Mouse (Mus musculus) heart, postnatal 0 days (tissue): ENCODE measurements around the gene Gon4l. TPM values are rescaled to one million over a fixed set of nuclear protein-coding genes. Genes with fewer than 3 reads are reported as not detected.

Source experiments
- ATAC-seq: fragments of 200-750 bp; cut with Nextera tagmentation; 2 replicates; pipeline ENCODE4 v1.8.0; 2017; ENCODE audit warnings: low read depth, moderate number of reproducible peaks, moderate library complexity; ENCODE audit not compliant: insufficient read depth
- DNase-seq: peaks from one replicate; pipeline ENCODE4 v3.0.0-alpha.2; 2016; ENCODE audit warnings: low spot score
- H3K27ac ChIP-seq: fragments of 300-500 bp; sonication (generic); 2 replicates; pipeline ENCODE4 v1.5.1; 2014; ENCODE audit warnings: low read depth, mild to moderate bottlenecking
- H3K27me3 ChIP-seq: fragments of 300-500 bp; sonication (generic); 2 replicates; pipeline ENCODE4 v1.6.1; 2014; ENCODE audit warnings: low read length, mixed read lengths; ENCODE audit not compliant: control insufficient read depth, insufficient read depth
- H3K36me3 ChIP-seq: fragments of 300-500 bp; sonication (generic); replicated peaks from 2 replicates; pipeline ENCODE4 v1.6.1; 2014; ENCODE audit warnings: low read length, mixed read lengths; ENCODE audit not compliant: control insufficient read depth, insufficient read depth
- H3K4me1 ChIP-seq: fragments of 300-500 bp; sonication (generic); 2 replicates; pipeline ENCODE4 v1.6.1; 2014; ENCODE audit warnings: antibody characterized with exemption; ENCODE audit not compliant: control insufficient read depth, insufficient read depth
- H3K4me2 ChIP-seq: fragments of 300-500 bp; sonication (generic); 2 replicates; pipeline ENCODE4 v1.6.1; 2014; ENCODE audit warnings: low read depth, mild to moderate bottlenecking, low read length, moderate library complexity
- H3K4me3 ChIP-seq: fragments of 300-500 bp; sonication (generic); 2 replicates; pipeline ENCODE4 v1.5.1; 2014; ENCODE audit warnings: low read depth, low read length
- H3K9ac ChIP-seq: fragments of 300-500 bp; sonication (generic); replicated peaks from 2 replicates; pipeline ENCODE4 v1.6.1; 2014; ENCODE audit warnings: low read depth, low read length, mixed read lengths
- H3K9me3 ChIP-seq: fragments of 300-500 bp; sonication (generic); replicated peaks from 2 replicates; pipeline ENCODE4 v1.6.1; 2016; ENCODE audit warnings: low read length; ENCODE audit not compliant: control insufficient read depth
- CTCF ChIP-seq: IDR thresholded peaks from 2 replicates; pipeline ENCODE4 v1.5.1; 2016; ENCODE audit warnings: antibody characterized with exemption, control low read depth, low read depth
- EP300 ChIP-seq: IDR thresholded peaks from 2 replicates; pipeline ENCODE4 v1.6.1; 2016; ENCODE audit warnings: antibody characterized with exemption, low read depth
- WGBS: fragments of 180-500 bp; shearing (Covaris S2); extraction: QIAGEN DNeasy Blood & Tissue Kit; methylation state at CpG from one replicate; pipeline ENCODE4 v1.1.7; 2014; 5-methylcytosine and 5-hydroxymethylcytosine counted together
- polyA plus RNA-seq: library from polyadenylated mRNA; unstranded; fragments of >200 nt; fragmentation: Nextera tagmentation; extraction: Ambion mirVana; gene quantifications from 2 replicates; pipeline ENCODE4 v1.2.1, GENCODE M21; 2015
- total RNA-seq: library from RNA; depleted of rRNA; stranded (reverse); fragments of >200 nt; gene quantifications from 2 replicates; pipeline ENCODE4 v1.2.3, GENCODE M21; 2014; ENCODE audit warnings: low replicate concordance; rRNA removed

Gene Gon4l
- total and polyA plus RNA-seq, 2 experiments from 2014 or later, result 3.8 to 16.3 TPM

DNA sequence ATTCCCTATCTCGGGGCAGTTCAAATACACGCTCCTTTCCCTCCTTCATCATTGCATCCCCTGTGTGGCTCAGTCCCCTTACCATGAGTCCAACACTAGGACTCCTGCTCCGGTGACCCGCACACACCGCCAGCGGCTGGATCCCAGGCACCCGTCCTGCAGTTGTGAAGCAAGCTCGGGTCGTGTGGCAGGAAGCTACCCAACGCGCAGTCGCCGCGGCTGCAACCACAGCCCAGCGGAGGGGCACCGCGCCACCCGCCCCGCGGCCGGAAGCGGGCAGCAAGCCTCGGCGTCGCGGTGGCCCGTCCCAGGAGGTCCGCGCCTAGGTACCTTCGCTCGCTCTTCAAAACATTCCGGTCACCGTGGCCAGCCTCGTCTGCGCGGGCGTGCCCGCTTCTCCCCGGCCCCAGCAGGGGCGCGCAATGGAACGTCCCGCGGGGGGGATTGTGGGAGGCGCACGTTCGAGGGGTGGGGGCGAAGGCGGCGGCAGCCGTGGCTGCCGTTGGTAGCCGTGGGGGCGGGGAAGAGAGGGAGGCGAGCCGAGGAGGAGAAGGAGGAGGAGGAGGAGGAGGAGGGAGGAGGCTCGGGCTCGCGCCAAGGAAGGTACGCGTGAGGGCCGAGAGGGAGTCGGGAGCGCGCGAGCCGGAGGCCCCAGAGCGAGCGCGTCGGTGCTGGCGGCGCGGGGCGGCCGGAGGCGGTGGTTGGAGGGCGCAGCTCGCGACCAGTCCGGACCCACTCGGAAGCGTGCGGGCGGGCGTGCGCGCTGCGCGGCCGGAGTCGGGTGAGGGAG lies 115.0 kb downstream of the Gon4l start:
- under 1% methylated on average over 52 of the region's 92 CpGs for WGBS
- TF ChIP-seq CTCF (0 out of 2 replicates have a peak, but pooled peaks have one; percentile 9), EP300 (no peak; the same call in 1 of the 2 replicates)
- Histone ChIP-seq H3K4me1 (peaks cover 17% of the 10 kb centered on the region), H3K27ac (peak overlapping the region; percentile 99), H3K36me3 (no peaks in the 10 kb centered on the region), H3K4me2 (peak overlapping the region; percentile 74), H3K9me3 (no peaks in the 10 kb centered on the region), H3K9ac (peak overlapping the region; percentile 87), H3K27me3 (no peaks in the 10 kb centered on the region), H3K4me3 (peak overlapping the region; percentile 96)
- ATAC-seq (peak; percentile 83), DNase-seq (peak; percentile 90)

DNA sequence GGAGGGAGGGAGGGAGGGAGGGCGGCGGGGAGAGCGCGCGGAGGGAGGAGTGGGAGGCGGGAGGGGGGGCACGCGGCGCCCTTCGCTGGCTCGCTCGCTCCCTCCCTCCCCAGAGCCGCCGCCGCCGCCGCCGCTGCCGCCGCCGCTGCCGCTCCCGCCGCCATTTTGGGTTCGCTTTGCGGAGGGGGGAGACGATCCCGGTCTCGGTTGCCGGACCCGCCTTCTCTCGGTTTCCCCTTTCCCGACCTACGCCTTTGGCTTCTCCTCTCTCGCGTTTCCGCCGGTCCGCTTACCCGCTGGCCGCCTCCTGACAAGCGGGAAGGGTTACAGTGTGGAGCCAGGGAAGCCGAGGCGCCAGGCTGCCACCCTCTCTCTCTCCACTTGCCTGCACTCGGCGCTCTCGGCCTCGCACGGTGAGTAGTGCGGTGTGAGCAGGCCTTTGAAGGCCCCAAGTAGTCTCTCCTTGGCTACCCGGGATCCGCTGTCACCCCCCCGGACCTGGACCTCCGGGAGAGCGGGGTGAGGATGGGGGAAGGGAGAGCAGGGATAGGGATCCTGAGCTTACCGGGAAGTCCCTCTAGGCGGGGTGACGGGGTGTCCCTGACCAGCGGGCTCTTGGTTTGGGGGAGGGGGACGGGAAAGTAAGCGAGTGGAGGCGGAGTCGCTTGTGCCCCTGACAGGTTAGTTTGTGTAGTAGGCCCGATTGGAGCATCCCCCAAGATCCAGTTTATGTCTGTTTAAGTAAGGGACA lies 115.7 kb downstream of the Gon4l start, which contains the start of the genes Ash1l and Dap3:
TSS of gene Ash1l (plus strand) at position 47 of the 751 bp plus-strand sequence.
TSS of gene Dap3 (minus strand) at position 606 of the 751 bp plus-strand sequence.
- TF ChIP-seq CTCF, result peak; percentile 35
- peak; percentile 49; the same call in 1 of the 2 replicates for TF ChIP-seq EP300
- no peaks in the 10 kb centered on the region for H3K9me3 ChIP-seq

DNA sequence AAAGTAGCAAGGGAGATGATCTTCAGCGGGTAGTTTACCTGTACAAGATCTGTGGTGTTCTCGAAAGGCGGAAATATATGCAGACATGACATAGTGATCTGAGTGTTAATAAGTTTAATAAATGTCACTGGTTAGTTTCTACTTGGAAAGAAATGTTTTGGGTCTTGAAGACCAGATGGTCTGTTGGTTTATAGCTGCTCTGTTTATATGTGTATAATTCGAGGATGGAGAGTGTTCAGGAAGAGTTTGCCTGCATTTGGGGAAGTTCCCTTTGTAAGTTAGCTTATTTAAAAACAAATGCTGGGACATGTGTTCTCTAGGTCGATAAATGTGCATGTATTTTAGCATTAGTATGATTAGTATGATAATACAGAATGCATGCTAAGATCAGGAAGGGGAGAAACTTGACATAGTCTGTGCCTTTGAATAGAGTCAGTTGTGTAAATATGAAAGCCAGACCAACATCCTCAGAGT lies 116.3 kb downstream of the Gon4l start:
- H3K36me3 ChIP-seq, result no peaks in the 10 kb centered on the region
- H3K9me3 ChIP-seq, result no peaks in the 10 kb centered on the region
- ATAC-seq (no peak), DNase-seq (no peak)
- H3K4me1 ChIP-seq, result peaks cover 17% of the 10 kb centered on the region
- WGBS, result under 1% methylated on average over 5 of the region's 5 CpGs
- no peaks in the 10 kb centered on the region for H3K27me3 ChIP-seq
- H3K4me2 ChIP-seq, result peak overlapping the region; percentile 74
- TF ChIP-seq EP300 (no peak), CTCF (no peak)
- H3K4me3 ChIP-seq, result peak overlapping the region; percentile 96
- peak overlapping the region; percentile 99 for H3K27ac ChIP-seq
- peak overlapping the region; percentile 87 for H3K9ac ChIP-seq

More for the DNA sequence above, 115.7 kb downstream of the Gon4l start, which contains the start of the genes Ash1l and Dap3:
- peak; percentile 74 for ATAC-seq
- Histone ChIP-seq H3K4me1 (peaks cover 17% of the 10 kb centered on the region), H3K4me2 (peak within 1 kb of the TSS; percentile 74), H3K9ac (peak within 1 kb of the TSS; percentile 87), H3K27ac (peak within 1 kb of the TSS; percentile 99), H3K27me3 (no peaks in the 10 kb centered on the region), H3K36me3 (no peaks in the 10 kb centered on the region), H3K4me3 (peak within 1 kb of the TSS; percentile 96)
- WGBS, result under 1% methylated on average over 33 of the region's 64 CpGs
- peak; percentile 77 for DNase-seq

DNA sequence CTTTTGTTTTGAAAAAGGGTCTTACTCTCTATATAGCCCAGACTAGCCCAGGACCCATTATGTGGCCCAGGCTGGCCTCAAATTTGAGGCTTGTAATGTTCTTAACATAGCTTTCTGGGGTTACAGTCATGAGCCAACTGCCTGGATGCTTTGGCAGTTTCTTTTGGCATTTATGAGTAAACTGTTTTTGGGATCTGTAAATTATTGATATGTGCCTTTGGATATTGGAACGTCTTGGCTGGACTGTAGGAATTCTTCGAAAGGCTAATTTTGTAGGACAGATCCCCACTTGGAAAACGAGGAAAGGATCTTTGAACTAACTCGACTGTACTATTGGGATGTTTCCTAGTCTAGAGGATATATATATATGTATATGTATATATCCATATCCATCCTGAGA lies 118.2 kb downstream of the Gon4l start:
- Histone ChIP-seq H3K9ac (no peak overlapping the region), H3K36me3 (no peaks in the 10 kb centered on the region), H3K4me3 (no peak overlapping the region), H3K27me3 (no peaks in the 10 kb centered on the region), H3K27ac (peak overlapping the region; percentile 5; the same call in 1 of the 2 replicates), H3K4me2 (no peak overlapping the region), H3K9me3 (no peaks in the 10 kb centered on the region), H3K4me1 (peaks cover 16% of the 10 kb centered on the region)
- WGBS, result 73% methylated on average over 4 of the region's 4 CpGs
- ATAC-seq, result no peak
- DNase-seq, result no peak
- TF ChIP-seq CTCF (no peak), EP300 (no peak)

DNA sequence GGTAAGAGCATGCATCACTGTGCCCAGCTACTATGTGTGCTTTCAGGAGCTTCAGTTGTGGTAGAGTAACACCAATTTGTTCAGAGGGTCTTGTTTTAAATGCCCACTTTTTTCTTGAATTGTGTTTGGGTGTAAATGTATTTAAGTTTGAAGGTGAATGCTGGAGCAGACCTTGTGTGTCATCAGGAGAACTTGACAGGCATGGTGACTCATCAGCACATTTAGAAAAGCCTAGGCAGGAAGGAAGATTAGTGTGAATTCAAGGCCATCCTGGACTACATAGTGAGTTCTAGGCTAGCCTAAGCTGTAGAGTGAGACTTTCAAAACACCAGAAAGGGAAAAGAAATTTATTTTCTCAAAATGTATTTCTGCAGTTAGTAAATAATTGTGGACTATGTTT lies 118.7 kb downstream of the Gon4l start:
- no peak for DNase-seq
- Histone ChIP-seq H3K9me3 (no peaks in the 10 kb centered on the region), H3K27me3 (no peaks in the 10 kb centered on the region), H3K4me3 (no peak overlapping the region), H3K4me2 (no peak overlapping the region), H3K9ac (no peak overlapping the region), H3K4me1 (peaks cover 11% of the 10 kb centered on the region), H3K27ac (peak overlapping the region; percentile 5; the same call in 1 of the 2 replicates), H3K36me3 (no peaks in the 10 kb centered on the region)
- ATAC-seq, result no peak
- TF ChIP-seq CTCF (no peak), EP300 (no peak)

Other genes starting within 250 kb of the Gon4l start
- 81.1 and 146 TPM in 2 replicates for gene Arhgef2, start 229.3 kb upstream of the Gon4l start, total RNA-seq
- 52.2 and 56.1 TPM in 2 replicates for gene Arhgef2, start 229.3 kb upstream of the Gon4l start, polyA plus RNA-seq
- not detected in 2 replicates for gene Rxfp4, start 182.1 kb upstream of the Gon4l start, total RNA-seq
- not detected in 2 replicates for gene Rxfp4, start 182.1 kb upstream of the Gon4l start, polyA plus RNA-seq
- 96.2 and 102 TPM in 2 replicates for gene Khdc4, start 149.4 kb upstream of the Gon4l start, total RNA-seq
- 44.4 and 46.2 TPM in 2 replicates for gene Khdc4, start 149.4 kb upstream of the Gon4l start, polyA plus RNA-seq
- gene Rit1, start 118.4 kb upstream of the Gon4l start, total RNA-seq, result 65.8 and 82.6 TPM in 2 replicates
- gene Rit1, start 118.4 kb upstream of the Gon4l start, polyA plus RNA-seq, result 85.4 and 119 TPM in 2 replicates
- 3.5 and 13.4 TPM in 2 replicates for gene Syt11, start 60.1 kb upstream of the Gon4l start, total RNA-seq
- gene Syt11, start 60.1 kb upstream of the Gon4l start, polyA plus RNA-seq, result 3.2 and 4.7 TPM in 2 replicates
- gene Msto1, start 78.8 kb downstream of the Gon4l start, total RNA-seq, result 49.2 and 51.9 TPM in 2 replicates
- 35.2 and 36.6 TPM in 2 replicates for gene Msto1, start 78.8 kb downstream of the Gon4l start, polyA plus RNA-seq
- gene Ash1l, start 115.4 kb downstream of the Gon4l start, total RNA-seq, result 17.1 and 17.6 TPM in 2 replicates
- gene Ash1l, start 115.4 kb downstream of the Gon4l start, polyA plus RNA-seq, result 9.7 and 10.1 TPM in 2 replicates
- 79.5 and 98.6 TPM in 2 replicates for gene Dap3, start 116.0 kb downstream of the Gon4l start, total RNA-seq
- 152 and 155 TPM in 2 replicates for gene Dap3, start 116.0 kb downstream of the Gon4l start, polyA plus RNA-seq